Mouse (Mus musculus) cerebellum, adult 18-20 months (tissue): ENCODE results near the gene Ugt1a8.
"Not testable (repeated sequence)": the region's sequence is repeated elsewhere in the genome, so short reads cannot be mapped to it uniquely, and the experiment has no call there.

Experiments
- DNase-seq, 2 experiments: peaks; one replicate each; pipeline ENCODE4 v3.0.0; 2021

Gene Ugt1a8

DNA sequence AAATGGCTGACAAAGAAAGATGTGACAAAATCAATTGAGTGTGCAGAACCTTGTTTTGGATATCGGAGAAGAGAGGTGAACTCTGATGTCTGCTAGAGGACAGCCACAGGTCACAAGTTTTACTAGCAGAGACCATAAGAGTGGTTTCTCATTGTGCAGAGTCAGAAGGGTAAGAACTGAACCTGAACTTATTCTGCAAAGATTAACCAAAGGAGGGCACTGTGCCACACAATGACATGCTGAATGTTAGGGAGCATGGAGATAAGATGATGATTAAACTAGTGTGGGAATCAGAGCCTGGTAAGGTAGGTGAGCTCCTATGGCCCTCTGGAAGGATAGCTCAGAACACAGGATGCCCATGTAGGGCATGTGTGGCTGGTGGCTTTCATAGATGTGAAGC, 108.1 kb downstream of the Ugt1a8 start:
- no peak for DNase-seq

DNA sequence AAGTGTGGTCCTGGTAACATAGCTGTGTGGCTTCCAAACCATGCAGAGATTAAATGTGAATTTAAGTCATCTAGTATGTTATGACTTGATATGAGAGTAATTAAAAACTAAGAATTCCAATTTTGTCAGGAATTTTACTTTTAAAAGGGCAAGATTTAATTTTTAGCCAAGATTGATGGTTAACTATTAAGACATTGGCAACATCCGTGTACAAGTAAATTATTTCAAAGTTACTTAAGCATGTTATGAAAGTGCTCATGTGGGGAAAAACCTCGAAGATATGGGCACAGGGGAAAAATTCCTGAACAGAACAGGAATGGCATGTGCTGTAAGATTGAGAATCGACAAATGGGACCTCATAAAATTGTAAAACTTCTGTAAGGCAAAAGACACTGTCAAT, 109.8 kb downstream of the Ugt1a8 start:
- DNase-seq = no peak

DNA sequence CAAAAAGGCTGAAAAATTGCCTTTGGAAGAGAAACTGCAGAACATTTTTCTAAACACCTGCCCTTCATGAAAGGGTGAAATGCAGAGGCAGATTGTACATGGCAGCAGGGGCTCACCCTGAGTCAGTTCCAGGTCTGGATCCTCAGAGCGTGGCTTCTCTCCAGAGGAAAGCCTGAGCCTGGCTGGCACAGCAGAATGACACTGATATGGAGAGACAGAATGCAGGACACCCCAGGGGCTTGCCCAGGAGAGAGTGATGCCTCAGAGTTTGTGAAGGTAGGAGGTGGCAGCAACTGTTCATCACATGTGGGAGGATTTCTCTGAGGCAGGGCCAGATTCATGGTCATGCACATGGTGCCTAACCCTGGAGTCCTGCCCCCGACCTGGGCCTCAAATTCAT, 112.4 kb downstream of the Ugt1a8 start:
- peak; percentile 57 to 59 for DNase-seq

DNA sequence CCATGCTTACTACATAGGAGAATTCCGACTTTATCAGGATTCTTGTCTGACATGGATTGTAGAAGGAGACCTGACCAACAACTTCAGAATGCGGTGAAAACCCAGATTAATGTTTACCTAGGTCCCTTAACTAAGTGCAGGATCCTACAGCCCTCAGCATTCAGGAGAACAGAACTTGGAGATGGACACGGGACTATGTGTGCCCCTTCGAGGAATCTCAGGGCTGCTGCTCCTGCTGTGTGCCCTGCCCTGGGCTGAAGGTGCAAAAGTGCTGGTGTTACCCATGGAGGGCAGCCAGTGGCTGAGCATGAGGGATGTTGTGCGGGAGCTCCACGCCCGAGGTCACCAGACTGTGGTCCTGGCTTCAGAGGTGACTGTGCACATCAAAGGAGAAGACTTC, 112.8 kb downstream of the Ugt1a8 start, which contains the start of gene Ugt1a2:
TSS of gene Ugt1a2 (plus strand) at position 146 of the 400 bp plus-strand sequence.
- peak in 1 of 2 experiments; percentile 6 for DNase-seq

DNA sequence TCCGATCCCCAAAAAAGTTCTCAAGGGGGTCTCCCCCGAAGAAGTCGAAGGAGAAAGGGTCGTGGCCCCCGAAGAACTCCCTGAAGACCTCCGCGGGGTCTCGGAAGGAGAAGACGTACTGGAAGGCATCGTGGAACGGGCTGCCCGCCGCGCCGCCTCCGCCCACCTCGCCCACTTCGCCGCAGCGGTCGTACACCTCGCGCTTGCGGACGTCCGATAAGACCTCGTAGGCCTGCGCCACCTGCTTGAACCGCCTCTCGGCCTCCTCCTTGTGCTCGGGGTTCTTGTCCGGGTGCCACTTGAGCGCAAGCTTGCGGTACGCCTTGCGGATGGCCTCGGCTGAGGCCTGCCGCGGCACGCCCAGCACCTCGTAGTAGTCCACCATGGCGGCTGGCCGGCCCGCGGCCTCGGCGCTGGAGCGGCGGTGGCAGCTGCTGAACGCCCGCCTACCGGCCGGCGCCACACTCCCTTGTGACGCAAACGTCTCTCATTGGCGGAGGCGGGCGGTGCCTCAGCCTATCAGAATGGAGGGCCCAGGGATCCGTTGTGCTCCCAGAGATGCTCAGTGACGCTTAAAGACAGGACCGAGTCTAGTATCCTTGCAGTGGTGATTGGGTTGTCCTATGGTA, 117.8 kb downstream of the Ugt1a8 start, which contains the start of gene Dnajb3:
TSS of gene Dnajb3 (minus strand) at position 489 of the 629 bp plus-strand sequence.
- DNase-seq = peak; percentile 89 to 92

DNA sequence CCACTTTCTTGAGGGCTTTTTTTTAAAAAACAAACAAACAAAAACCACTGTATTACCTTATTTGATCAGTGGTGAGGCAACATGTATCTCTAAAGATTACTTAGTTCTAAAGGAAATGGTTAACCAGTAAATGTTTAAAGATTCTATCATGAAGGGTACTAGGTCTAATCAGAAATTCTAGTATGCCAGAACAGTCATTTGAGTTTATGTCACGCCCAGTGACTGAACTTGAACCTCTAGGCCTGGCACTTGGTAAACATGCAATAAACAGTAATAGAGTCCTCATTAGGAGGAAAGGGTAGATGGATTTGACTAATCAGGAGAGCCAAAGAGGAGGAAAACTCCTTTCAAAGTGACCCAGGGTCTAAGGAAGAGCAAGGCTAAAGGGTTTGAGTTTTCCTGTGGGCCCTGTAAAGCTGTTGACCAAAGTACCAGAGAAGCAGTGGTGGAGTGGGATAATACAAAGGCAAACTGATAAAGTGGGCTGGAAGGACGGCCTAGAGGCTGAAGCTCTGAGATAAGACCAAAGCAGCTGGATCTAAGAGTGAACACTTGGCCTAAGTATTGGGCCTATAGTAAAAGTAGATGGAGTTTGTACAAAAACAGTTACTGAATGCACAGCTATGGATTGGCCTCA, 119.3 kb downstream of the Ugt1a8 start:
- no peak for DNase-seq

DNA sequence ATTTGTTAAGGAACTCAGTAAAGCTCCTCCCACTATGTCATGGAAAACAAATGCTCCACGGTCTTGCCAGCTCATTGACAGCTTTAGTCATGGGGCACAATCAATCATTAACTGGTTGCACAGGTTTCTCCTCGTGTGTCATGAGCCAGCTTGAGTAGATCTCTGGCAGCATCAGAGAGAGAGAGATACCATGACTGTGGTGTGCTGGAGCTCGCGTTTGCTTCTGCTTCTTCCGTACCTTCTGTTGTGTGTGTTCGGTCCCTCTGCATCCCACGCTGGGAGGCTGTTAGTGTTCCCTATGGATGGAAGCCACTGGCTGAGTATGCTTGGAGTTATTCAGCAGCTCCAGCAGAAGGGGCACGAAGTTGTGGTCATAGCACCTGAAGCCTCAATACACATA, 124.2 kb downstream of the Ugt1a8 start, which contains the start of gene Ugt1a1:
TSS of gene Ugt1a1 (plus strand) at position 148 of the 400 bp plus-strand sequence.
- no peak for DNase-seq

DNA sequence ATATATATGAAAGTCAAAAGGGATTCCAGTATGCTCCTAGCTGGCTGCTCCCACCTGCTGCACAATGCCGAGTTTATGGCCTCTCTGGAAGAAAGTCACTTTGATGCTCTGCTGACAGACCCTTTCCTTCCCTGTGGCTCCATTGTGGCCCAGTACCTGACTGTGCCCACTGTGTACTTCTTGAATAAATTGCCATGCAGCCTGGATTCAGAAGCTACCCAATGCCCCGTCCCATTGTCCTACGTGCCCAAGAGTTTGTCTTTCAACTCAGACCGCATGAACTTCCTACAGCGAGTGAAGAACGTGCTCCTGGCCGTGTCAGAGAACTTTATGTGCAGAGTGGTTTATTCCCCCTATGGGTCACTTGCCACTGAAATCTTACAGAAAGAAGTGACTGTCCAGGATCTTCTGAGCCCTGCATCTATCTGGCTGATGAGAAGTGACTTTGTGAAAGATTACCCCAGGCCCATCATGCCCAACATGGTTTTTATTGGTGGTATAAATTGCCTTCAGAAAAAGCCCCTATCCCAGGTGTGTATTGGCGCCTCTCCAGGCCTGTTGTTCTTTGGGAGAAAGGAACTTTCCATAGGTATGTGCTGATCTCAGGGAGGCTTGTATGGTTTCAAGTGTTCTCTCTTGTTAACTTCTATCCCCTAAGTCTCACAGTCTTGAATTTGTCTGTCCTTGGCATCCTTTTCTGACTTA, 124.9 kb downstream of the Ugt1a8 start:
- DNase-seq = no peak

DNA sequence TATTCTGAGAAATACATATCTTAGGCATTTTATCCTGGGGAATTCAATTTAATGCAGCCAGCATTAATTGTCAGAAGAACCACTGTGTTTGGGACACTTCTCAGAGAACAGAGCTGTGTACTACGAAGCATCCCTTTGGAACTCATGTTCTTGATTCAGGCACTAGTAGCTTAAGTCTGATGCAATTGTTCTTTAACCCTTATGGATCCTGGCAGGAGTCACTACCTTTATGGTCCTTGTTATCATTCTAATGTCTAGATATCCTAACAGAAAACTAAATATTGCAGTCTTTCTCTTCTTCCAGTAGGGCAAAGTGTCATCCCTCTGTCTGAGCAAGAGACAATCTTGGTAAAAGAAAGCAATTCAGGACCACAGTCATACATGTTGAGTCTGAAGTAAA, 125.4 kb downstream of the Ugt1a8 start:
- no peak for DNase-seq

DNA sequence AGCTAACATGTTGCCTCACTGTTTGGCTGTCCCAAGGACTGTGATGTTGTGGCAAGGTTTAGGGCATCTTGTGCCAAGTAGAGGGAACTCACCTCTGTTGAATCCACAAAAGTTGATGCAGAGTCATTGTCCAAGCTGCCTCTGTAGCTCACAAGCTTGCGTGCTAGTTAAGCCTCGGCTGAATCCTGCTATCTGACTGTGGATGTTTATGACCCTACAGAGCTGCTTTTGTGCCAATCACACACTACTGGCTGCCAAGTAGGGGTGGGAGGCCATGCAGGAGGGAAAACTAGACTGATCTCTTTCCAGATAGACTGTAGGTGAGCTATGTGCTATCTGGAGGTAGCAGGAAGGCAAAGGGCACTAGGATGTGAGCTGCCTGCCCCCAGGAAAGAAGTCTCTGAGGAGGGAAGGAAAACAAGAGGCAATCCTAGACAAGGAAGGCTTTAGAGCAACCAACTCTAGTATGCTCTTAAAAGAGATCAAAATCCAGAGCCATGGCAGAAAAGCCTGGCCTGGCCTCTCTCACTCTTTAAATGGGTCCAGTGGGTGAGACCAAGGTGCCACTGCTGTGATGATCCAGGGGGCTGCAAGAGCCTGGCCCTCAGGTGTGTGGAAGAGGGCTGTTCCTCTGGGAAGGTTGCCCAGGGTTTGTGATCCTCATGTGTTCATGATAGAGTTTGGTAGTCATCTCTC, 126.3 kb downstream of the Ugt1a8 start:
- DNase-seq = no peak

DNA sequence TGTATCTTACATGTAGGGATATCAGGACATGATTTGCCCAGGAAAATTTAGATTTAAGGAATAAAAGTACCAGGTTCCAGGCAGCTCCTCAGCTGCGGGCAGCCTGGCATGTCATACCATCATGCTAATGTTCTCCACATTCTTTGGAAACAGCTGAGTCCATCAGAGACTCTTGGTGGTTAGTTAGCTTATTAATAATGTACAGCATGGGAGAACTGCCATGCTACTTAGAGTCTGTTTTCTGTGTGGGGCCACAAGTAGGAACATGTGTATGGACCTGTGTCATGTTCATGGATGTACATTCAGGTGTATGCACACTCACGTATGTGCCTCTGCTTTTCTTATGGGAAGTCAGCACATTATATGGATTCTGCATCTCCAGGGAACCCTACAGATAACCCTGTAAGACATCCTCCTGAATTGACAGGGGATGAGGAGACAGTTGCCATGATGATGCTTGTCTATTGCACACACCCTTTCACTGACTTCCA, 126.9 kb downstream of the Ugt1a8 start:
- DNase-seq = no peak

DNA sequence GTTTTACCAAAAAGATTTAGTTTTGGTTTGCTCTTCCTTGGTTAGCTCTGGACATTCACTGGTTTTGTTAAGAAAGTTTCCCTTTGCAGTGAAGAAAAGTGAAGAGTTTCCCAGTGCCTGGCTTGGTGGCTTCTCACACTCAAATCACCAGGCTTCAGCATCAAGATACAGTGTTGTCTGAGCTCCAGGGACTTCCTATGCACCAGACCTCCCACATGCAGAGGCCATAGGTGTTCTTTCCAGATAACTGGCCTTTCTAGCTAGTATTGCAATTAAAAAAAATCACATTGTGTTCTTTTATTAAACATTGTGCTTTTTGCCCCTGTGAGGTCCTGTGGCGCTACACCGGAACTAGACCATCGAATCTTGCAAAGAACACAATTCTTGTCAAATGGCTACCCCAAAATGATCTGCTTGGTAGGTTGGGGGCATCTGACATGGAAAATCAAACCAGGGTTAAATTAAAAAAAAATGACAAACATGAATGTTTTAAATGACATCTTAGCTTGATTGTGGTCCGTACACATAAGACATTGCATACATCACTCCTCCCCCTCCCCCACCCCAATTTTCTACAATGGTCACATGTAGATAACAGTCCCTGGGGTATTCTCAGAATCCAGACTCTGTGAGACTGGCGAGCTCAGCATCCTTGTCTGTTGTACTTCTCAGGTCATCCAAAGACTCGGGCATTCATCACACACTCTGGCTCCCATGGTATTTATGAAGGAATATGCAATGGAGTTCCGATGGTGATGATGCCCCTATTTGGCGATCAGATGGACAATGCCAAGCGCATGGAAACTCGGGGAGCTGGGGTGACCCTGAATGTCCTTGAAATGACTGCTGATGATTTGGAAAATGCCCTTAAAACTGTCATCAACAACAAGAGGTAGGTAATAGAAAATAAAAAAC, 128.1 kb downstream of the Ugt1a8 start:
- no peak for DNase-seq

DNA sequence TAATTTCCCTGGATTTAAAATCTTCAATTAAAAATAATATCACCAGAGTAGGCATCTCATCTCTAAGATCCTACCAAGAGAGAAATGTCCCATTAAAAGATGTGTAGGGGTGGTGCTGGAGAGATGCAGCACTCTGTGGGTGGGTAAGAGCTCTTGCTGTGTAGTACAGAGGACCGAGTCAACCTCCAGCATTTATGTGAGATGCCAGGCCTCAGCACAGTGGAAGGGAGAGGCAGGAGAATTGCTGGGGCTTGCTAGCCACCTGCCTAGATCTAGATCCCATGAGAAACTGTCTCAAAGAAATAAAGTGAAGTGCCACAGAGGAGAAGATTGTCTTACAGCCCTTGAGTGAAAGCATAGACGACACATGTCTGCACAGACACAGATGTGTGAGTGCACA, 128.9 kb downstream of the Ugt1a8 start:
- no peak for DNase-seq

DNA sequence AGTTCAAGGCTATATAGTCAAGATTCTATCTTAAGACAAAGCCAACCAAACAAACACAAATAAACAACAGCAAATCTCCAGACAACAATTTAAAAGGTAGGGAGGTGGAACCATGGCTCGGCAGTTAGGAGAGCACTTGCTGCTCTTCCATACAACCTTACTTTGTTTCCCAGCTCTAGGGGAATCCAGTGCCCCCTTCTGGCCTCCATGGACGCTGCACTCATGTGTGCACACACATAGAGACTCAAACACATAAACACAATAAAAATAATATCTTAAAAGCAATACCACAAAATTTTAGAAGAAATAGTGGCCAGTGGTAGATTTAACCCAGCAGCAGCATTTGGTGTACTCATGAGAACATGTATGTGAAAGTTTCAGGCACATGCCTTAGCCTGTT, 129.5 kb downstream of the Ugt1a8 start:
- no peak for DNase-seq

DNA sequence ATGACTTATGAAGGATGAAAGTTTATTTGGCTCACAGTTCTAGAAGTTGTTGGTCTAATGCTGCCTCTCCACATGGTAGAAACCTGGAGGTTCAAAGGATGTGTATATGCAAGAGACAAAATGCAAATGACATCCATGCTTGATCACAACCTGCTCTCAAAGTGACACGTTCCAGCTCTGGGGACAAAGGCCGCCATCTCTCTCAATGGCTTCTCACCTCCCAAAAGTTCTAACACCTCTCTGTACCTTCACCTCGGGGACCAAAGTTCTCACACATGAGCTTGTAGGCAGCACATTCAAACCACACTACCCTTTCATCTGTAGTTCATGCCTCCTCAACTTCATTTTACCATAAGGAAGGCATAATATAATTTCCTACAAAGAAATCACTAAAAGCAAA, 130.0 kb downstream of the Ugt1a8 start:
- DNase-seq = no peak

DNA sequence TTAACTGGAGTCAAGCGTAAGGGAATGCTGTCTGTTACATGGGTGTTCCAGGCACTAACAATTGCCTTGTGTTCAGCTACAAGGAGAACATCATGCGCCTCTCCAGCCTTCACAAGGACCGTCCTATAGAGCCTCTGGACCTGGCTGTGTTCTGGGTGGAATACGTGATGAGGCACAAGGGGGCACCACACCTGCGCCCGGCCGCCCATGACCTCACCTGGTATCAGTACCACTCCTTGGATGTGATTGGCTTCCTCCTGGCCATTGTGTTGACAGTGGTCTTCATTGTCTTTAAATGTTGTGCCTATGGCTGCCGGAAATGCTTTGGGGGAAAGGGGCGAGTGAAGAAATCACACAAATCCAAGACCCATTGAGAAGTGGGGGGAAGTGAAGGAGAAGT, 130.4 kb downstream of the Ugt1a8 start:
- DNase-seq = no peak

DNA sequence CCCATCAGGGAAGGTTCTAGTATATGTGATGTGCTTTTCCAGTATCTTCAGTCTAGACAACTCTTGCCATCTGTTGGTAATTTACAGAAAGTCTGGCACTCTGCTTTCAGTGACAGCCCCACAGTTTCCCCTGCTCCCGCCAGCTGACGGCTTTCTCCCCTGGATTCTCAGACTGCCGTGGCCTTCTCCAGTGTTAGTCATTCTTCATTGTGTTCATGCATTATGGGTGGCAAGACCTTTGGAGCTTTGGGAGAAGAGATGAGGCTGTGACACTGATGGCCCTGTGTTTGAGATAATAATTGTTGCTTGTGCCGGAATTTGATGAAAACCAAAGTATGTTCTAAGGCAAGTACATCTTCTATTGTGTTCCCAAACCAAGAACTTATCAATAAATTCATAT, 131.0 kb downstream of the Ugt1a8 start:
- no peak for DNase-seq

DNA sequence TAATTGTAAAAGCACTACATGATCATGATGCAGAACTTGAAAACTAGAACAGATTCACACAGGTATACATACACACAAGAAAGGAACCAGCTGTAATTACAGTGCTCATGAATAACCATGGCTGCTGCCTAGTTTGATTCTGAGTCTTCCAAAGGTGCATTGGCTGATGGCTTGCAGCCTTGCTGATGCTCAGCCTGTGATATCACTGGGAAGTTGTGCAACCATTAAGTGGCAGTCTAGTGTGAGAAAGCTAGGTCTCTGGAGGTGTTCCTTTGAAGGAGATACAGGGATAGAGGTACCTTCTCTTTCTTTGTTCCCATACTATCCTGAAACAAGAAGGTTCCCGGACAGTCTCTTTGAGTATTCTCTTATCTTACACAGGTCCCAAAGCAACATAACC, 131.4 kb downstream of the Ugt1a8 start:
- DNase-seq = no peak

DNA sequence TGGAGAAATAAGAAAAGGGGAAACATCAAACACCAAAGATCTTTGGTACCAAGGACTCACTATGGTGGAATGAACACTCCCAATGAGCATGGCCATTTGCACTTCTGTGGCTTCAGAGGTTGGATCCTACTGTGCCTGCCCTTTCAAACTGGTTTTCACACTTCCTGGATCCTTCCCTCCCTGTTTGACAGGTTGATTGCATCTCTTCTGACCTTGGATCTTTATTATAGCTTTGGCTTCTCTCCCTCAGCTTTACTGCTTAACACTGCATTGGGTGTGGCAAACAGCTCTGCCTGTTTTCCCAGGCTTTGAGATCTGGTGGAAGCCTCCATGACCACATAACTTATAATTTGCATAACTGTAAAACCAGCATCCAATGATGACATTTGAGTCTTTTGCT, 132.7 kb downstream of the Ugt1a8 start:
- DNase-seq = no peak

DNA sequence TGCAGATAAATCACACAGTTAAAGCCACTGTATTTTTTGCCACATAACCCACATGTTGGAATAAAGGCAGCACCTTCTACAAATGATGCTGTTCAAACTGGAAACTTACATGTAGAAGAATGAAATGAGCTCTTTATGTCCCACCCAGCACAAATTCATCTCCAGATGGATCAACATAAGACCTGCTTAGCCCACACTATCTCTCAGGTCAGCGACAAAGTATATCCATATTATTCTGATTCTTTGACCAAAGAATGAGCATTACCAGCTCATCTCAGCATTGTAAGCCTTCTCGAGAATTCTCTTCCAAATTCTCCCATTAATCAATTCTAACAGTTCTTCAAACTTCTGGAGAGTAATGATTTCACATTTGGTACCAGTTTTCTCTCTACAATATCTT, 134.6 kb downstream of the Ugt1a8 start:
- no peak for DNase-seq

DNA sequence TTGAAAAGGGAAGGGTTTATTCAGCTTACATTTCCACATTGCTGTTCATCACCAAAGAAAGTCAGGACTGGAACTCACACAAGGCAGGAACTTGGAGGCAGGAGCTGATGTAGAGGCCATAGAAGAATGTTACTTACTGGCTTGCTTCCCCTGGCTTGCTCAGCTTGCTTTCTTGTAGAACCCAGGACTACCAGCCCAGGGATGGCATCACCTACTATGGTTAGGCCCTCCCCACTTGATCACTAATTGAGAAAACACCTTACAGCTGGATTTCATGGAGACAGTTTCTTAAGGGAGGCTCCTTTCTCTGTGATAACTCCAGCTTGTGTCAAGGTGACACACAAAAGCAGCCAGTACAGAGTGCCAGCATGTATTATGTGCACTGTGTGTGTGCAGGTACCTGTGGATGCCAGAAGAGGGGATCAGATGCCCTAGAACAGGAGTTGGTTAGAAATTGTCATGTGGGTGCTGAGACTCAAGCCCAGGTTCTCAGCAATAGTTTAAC, 135.4 kb downstream of the Ugt1a8 start:
- DNase-seq = not testable (repeated sequence)

DNA sequence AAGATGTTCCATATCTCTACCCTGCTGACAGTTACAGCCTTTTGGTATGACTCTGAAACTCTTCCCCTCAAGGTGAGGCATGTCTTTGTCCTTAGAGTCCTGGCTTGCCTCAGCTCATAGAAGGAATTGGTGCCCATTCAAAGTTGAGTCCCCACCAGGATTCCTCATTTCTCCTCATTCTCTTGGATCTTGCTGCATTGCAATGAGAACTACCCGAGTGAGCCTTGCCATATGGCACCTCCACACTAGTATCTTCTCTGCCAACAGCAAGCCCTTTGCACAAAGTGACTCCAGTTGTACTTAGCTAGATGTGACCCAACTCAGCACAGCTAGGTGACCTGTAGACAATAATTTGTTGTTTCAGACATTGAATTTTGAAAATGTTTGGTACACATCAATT, 136.0 kb downstream of the Ugt1a8 start:
- DNase-seq = peak in 1 of 2 experiments; percentile 3
